Mouse (Mus musculus) fat pad, adult 2 months (tissue): ENCODE data around the gene Mmp2.
"Not testable (repeated sequence)": the region's sequence is repeated elsewhere in the genome, so short reads cannot be mapped to it uniquely, and the experiment has no call there.

ENCODE experiments used
- DNase-seq: peaks from one replicate; pipeline ENCODE4 v3.0.0-alpha.2; 2011; ENCODE audit warnings: low read depth, low spot score; ENCODE audit errors: extremely low read depth

Gene Mmp2

DNA sequence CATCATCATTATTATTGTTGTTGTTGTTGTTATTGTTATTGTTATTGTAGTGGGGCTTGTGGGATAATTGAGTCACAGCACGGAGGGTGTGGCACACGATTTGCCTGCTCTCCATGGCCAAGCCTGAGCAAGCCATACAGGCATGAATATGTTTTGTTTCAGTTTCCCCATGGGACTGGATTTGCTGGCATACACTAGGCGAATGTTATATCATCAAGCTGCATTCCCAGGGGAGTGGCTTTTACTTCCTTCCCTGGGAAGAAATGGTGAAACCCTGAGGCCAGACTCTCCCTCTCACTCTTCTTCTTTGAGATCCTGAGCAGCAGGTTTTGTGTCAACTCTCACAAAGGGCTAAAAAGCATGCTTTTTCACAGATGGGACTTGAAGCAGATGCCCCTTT, 11.5 kb downstream of the Mmp2 start:
- DNase-seq = no peak

DNA sequence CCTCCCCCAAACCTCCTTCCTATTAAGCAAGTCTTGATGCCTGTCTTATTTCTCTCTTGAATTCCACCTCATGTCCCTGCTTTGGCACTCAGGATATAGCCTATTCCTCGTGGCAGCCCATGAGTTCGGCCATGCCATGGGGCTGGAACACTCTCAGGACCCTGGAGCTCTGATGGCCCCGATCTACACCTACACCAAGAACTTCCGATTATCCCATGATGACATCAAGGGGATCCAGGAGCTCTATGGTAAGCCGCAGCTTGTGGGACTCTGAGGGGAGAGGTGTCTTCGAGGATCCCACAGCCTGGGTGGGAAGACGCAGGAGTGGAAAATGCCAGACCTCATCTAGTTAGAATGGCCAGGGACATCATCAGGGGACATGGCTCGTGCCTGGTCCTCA, 12.1 kb downstream of the Mmp2 start:
- no peak for DNase-seq

DNA sequence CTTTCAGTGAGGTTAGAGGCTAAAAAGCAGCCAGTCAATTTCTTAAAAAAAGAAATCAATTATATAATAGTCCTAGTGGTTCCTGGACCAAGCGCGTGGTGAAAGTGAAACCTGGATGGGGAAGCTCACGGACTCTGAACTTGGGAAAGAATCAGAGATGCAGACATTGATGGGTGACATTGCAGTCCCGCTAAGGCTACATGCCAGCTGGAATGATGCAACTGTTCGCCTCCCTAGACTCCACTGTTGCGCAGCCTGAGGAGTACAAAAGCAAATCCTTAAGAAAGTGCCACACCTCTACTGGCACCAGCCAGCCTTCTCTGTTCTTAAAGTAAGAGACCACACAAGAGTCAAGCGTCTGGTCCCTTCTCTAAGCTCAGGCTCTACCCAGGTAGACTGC, 12.8 kb downstream of the Mmp2 start:
- DNase-seq = peak; percentile 10

DNA sequence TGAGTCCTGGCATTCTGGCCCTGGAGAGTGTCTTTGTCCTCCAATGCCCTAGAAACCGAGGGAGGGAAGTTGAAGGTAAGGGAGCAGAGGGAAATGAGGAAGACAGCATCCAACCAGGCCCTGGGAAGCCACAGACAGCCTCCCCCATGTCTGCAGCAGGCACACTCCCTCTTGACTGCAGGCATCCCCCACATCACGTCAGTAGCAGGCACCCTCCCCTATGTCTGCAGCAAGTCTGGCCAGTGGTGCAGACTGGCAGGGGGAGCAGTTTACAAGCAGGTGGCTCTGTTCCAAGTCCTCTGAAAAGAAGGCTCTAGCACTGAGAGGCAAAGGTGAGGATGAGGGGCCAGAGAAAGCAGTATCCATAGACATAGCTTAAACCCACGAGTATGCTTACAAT, 19.6 kb downstream of the Mmp2 start:
- DNase-seq = no peak

DNA sequence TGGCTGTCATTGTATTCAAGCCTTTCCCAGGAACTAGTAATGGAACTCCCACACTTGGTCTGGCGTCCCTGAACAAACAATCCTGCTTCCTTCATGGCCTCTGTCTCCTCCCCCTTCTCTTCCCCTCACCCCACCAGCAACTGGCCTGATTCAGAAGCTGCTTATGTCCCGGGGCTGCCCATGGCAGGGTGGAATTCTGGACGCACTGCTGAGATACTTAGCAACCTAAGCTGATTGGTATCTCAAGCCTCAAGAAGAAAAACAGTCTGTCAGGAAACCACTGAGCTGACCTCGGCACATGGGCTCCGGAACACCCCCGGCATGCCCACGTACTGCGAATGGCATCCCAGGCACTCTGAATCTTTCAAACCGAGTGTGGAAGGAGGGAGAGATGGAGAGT, 20.2 kb downstream of the Mmp2 start:
- DNase-seq = no peak

DNA sequence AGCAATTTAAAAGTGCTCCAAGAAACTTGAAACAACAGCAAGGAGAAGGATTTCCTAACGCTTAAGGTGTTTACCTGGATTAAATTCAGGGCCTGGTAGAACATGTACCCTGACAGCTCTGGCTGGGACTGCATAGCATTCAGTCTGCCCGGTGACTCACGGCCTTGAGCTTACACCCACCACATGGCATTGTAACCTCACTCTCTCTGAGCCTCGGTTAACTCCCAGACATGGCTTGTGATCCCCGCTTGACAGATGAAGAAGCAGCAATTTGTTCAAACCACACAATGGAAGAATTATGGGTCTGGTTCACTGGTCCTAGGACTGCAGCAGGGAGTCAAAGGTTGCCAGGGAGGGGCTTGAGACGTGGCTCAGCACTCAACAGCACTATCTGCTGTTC, 22.2 kb downstream of the Mmp2 start:
- DNase-seq = peak; percentile 28

DNA sequence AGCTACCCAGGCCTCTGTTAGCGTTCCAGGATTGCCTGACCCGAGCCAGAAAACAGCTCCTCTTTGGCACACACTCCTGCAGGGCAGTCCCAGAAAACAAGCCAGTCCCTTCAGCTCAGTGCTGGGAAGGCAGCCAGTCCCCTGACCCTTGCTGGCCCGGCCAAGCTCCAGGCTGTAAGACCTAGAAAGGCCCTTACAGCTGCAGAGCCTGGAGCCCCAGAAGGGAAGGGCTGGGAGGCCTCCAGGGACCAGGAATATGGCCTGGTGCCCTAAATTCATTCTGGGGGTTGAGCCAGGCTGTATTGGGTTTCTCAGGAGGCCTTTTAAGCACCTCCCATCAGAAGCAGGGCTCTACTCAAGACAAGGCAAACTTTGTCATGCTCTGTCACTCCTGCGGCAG, 23.1 kb downstream of the Mmp2 start:
- no peak for DNase-seq

DNA sequence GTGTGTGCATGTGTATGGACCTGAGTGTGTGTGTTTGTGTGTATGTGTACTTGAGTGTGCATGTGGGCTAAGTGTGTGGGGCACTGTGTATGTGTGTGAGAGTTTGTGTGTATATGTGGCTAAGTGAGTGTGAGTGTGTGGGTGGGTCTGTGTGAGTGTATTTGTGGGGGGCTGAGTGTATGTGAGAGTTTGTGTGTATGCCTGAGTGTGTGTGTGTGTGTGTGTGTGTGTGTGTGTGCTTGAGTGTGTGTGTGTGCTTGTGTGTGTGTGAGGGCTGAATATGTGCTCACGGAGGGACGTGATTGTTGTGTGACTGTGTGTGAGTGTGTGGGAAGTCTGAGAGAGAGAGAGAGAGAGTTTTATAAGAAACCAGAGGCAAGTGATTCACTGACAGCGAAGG, 24.3 kb downstream of the Mmp2 start:
- no peak for DNase-seq

DNA sequence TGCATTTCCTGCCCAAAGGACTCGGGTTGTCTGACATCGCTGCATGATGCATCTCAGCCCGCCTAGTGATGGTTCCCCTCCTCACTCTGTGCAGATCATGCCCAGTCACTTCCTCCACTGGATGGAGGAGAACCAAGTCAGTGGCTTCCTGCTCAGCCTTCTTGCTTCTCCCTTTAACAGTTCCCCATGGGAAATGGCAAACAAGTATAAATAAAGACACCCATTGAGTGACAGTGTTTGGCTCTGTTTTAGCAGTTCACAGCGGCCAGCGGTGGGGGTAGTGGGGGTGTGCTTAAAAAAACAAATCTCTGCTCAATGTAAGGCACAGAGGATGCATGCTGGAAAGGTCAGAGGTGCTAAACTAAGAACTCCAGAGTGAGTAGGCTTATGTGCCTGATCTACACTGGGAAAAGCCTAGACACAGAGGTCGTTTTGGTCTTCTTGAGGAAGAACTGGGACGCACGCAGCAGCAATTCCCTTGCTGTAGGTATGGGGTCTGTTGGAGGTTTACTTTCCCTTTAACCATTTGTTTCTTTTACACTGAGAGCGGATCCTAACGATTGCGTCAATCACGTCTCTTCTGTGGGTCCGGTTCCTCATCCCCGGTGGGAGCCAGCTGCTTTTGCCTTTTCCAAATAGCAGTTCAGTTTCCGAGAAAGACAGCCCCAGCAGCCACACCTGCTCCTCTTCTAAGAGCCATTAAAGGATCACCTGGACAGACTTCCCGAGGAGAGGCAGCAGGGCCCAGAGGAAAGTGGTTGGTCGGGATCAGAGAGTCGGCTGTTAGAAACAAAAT, 26.3 kb downstream of the Mmp2 start:
- no peak for DNase-seq

DNA sequence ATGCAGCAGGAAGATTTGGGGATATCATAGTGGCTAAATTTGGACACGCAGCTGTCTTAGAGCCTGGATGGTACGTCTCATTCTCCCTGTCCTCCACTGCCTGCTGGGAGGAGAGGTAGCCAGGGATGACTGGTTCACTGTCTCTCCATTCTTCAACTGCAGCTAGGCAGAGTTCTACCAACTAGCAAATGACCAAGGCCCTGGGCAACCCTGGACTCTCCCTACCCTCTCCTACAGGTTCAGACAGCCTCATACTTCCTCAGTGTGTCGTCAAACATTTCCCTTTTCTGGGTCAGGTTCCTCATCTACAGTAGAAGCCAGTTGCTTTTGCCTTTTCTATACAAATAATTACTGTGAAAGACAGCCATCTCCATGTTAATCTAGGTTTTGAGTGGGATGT, 27.6 kb downstream of the Mmp2 start:
- no peak for DNase-seq

DNA sequence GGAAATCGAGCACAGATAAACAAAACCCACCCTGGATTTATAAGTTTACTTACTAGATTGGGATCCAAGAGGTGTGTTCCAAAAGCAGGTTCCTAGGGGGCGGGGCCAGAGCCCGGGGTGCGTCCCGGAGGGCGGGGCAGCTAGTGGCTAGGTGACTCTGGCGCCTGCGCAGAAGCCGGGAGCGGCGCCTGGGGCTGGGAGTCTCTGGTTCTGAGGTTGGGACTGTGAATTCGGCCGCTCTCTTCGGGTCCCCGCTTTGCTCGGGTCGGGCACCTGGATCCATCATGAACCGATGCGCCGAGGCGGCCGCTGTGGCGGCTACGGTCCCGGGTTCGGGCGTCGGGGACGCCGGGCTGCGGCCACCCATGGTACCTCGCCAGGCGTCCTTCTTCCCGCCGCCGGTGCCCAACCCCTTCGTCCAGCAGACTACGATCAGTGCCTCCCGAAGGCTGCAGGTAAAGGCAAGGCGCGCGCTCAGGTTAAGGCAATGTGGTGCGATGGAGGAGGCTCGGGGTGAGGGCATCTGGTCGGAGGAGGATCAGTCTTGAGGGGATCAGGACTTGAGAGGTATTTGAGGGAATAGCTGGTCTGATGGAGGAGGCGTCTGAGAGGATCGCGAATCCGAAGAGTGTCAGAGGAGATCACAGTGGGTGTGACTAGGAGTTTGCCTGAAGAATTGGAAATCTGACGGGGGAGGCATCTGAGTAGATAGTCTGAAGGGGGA, 28.2 kb downstream of the Mmp2 start, which contains the start of gene Lpcat2:
Gene Lpcat2, plus strand, starts transcription at position 169 of the 724 bp plus-strand sequence.
- DNase-seq = no peak

DNA sequence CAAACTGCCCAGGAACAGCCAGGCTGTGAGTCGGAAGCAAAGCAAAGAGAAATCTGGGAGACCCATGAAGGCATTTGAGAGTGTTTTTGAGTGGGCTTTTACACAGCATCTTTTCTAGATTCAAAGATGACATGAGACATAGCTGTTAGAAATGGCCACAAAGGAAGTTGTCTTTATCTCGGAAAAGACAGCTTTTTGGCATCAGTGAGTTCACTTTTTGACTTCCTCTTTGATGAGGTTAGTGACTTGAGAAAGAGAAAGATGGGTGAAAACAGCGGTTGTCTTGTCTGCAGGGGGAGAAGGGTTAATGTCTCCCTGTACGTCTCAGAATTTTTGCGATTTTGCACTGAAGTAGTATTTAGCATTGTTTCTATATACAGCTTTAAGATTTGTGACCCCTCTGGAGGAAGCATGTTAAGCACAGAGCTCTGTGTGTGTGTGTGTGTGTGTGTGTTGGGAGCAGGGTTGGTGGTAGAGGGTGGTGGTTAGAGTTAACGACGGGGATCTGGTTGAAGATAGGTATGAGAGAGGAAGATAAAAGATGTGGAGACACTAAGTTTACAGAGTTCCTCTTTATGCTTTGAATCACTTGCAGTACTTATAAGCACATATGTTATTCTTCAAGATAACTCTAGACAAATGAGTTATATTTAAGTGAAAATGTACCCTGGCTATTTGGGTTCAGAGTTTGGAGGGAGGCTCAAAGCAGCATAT, 29.3 kb downstream of the Mmp2 start:
- no peak for DNase-seq

DNA sequence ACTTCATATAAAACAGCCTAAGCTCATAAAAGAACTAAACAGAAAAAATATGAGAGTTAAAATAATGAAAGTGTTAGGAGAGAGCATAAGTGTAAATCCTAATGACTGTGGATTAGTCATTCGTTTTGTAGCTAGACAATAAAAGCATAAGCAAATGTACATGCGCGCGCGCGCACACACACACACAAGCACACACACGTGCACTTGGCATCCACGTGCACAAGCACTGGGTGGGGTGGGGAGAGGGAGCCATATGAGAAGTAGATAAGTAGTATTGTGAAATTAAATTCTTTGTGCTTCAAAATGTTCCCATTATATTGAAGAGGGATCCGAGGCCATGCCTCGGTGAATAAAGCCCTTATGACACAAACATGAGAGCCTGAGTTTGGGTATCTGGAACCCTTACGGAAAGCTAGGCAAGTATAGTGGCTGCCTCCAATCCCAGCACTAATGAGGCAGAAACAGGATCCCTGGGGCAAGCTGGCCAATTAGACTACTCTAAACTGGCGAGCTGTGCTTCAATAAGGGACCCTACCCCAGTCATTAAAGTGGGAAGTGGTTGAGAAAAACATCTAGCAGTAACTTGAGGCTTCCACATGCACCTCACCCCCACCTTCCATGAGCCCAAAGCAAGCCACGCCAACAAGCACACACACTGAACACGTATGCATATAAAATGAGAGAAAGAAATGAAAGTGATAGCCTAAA, 31.5 kb downstream of the Mmp2 start:
- no peak for DNase-seq

DNA sequence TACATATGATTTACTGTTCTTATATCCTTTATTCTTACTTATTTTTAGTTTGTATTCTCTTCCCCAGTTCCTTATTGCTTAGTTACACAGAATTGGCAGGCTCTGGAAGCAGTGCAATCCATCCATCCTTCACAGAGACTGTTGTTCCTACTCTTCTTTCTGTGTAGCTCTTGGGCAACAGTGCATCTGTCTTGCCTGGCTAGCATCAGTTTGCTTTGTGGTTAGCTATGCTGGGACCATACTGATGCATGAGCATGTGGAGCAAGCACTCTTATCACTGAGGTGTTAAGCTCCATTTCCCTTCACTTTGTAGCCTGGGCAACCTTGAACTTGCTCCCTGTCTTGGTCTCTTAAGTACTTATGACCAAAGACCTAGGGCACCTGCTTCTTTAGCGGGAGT, 34.9 kb downstream of the Mmp2 start:
- DNase-seq = no peak

DNA sequence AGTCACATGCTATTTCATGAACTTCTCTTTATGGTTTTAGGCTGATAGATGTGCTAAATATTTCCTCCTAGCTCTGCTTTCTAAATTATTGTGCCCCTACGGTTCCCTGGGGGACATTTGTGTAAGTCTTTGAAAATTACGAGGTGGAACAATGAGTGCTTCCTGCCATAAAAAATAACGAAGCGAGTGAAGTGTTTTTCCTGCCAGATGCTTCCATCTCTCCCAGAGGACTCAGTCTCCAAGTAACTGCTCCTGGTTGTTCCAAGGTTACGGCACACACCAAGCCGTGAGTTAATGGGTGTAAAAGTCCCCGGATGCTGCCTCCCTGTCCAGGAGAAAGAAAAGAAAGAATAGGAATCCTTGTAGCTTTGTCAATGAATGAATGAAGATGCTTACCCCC, 43.2 kb downstream of the Mmp2 start:
- DNase-seq = no peak

DNA sequence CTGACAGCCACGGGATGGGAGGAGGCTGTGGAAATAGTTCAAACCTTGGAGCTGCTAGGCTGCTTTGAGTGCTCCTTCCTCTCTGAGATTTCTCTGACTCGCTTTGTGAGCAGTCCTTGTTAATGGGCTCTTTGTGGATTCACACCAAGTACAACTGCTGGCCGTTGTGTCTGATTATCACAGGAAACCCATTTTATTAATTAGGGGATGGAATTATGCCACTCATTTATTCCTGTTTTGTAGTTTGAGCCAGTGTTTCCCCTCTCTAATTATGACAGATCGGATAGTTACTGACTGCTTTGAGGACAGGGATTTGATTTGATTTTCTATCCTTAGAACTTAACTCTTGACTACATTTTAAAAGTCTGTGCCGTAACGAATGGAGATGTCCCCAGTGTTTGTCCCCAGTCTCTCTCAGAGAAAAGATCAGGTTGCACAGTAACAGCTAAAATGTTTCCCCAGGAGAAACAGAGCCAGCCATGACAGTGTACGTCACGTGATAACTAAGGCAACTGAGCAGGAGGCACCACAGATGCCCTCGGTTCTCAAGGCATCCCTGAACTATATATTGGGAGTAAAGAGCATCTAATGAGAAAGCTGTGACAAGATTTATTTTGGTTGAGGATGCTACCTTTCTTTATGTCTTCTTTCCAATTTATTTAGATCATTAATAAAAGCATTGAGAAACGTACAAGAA, 45.1 kb downstream of the Mmp2 start:
- DNase-seq = no peak

DNA sequence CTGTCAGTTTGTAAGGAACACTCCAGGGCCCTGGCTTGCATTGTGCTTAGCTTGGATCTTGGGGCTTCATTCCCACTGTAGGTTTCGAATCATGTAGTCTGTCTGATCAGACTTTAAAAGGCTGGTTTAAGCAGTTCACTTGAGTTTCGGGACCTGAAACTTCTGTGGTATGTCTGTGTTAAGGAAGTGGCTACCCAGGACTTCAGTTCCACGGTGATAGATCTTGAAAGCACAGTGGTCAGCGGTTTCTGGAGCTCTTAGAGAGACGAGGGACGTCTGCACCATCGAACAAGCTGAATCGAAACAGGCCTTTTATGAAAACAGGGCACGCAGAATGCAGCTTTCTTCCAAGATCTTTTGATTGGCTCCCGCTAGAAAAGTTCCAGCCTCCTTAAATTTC, 48.7 kb downstream of the Mmp2 start:
- no peak for DNase-seq

DNA sequence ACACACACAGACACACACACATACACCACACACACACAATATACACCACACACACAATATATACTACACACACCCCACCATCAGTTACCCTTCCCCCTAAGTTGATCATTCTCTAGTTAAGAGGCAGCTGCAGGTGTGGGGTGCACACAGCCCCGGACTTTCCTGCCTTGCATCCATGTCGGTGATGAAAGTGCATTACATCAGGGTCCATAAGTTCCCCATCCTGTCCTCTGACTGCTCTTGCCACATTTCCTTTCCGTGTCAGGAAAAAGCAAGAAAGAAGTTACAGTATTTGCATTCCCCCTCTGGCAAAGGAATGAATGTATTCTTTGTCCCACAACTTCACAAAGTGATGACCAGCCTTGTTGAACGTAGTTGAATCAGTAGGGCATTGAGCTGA, 54.2 kb downstream of the Mmp2 start:
- DNase-seq = no peak

DNA sequence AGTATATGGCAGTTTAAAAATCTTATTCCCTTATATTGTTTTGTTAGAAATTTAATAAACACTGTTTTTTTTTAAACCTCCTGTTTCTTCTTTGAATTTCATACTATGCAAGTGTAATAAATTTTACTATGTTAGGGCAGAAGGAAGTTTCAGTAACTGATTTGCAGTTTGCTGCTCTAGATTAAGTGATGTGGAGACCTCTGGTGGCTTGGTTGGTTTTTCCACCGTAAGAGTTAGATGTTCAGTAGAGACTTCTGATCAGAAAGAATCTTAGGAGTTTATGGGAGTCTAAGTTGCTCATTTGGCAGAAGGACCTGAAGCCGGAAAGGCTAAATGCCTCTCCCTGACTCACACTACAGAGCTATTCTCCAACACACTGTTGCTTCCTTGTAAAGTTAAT, 56.7 kb downstream of the Mmp2 start:
- no peak for DNase-seq

DNA sequence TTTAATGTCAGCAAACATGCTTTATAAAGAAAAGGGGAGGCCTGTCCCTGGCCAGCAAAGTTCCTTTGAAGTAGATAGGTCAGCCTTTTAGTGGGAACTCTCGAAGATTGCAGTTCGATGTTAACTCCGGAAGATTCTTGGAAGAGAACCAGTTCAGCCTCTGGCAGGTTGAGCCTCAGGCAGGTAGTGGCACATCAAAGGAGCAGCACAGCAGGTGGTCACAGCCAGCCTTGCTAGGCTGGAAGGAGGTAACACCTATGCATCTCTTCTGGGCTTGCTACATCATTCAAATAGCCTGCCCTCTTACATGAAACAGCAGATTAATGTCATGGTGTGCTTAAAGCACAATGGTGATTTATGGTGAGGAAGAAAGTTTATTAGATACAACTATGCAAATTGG, 65.1 kb downstream of the Mmp2 start:
- not testable (repeated sequence) for DNase-seq

DNA sequence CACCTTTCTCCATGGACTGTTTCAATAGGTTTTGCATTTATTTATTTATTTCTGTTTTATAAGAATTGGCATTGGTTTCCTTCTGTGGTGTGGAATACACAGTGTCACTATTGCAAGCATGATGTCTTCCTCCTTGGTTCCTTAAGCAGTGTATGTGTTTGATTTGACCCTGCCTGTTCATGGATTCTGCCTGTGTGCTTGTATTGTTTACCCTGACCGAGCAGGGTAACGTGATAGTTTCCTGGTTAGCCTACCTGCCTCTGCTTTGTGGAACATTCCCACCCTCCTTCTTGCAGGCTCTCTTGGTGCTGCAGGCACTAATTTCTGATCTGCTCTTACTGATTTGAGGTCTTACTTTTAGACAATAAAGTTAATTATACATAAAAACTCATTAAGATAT, 66.8 kb downstream of the Mmp2 start:
- no peak for DNase-seq
